Mouse (Mus musculus): ENCODE results near the gene Olfr699.
"Not testable (repeated sequence)": the region's sequence is repeated elsewhere in the genome, so short reads cannot be mapped to it uniquely, and the experiment has no call there.

Gene Olfr699

DNA sequence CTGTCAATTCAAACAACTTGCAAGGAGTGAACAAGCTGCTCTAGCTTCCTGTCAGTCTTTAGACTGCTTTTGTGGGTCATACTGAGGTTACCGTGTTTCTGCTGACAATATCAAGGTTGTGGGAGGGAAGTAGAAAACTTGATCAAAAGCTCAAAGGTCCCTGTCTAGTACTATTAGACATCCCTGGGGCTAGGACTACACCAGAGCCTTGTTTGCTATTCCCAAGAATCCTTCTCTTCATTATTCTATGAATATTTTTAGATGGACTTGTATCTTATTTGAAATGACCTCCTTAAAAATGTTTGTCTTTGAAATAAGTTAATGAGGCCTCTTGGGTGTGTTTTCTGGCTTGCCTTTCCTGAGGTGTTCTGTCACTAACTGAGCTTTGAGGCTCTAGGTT is at the start of gene Olfr699:
TSS of gene Olfr699 (minus strand) at position 101 of the 400 bp plus-strand sequence.
- no peak for DNase-seq

DNA sequence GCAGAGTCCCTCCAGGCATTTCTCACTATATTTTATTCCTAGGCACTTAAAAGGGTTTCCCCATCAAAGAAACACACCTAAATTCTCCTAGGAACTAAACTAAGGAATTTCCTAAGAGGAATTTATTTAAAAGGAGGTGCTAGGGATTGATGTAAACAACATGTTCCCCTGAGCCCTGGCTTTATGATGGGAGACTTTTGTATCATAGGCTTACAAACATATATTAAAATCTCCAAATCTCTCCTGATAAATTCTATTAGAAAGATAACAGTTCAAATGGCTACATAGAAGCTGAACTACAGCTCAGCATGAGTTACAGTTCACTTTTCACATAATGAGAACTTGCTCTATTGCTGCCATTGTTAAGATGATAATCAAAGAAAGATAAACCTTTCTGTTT is 40.8 kb upstream of the Olfr699 start, which contains the start of gene Olfr702:
TSS of gene Olfr702 (minus strand) at position 101 of the 400 bp plus-strand sequence.
- no peak for DNase-seq

DNA sequence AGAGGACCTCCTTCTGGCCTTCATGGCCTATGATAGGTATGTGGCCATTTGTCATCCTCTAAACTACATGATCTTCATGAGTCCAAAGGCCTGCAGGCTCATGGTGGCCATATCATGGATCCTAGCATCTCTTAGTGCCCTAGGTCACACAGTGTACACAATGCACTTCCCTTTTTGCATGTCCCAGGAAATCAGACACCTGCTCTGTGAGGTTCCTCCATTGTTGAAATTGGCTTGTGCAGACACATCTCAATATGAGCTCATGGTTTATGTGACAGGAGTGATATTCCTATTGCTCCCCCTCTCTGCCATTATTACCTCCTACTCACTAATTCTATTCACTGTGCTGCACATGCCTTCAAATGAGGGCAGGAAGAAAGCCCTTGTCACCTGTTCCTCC is 25.4 kb upstream of the Olfr699 start:
- no peak for DNase-seq

DNA sequence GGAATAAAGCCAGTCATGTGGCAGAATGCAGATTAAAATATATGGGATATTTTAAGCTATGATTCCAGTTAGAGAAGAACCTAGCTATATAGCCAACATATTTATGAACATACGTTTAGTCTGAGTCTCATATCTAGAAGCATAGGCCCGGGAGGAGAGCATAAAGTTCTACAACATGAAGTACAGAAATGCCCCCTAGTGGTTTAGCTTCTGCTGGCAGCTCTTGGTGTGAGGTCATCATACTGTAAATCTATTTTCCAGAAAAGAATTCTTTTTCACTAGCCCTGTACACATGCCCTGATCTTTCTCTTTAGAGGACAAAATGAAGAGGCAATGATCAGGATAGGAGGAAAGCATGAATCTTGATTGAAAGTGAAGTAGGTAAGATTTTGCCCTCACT is 22.8 kb upstream of the Olfr699 start:
- DNase-seq, result no peak

DNA sequence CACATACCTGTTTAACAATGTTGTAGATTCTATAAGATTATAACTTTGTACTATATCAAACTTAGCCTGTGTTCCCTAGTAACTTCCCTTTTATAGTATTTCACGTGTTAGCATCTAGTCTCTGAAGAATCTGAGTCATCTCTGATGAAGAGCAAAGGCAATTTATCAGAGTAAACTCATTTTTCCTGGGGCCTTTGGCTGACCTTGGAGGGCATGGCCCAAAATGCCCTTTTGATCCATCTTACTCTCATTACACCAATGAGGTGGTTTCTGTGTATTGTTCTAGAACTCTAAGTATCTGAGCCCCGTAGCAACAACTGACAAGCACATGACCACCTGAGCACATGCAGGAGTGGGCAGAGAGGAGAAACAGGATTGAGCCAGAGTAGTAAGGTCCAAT is 20.8 kb upstream of the Olfr699 start, which contains the start of gene Olfr701:
TSS of gene Olfr701 (plus strand) at position 301 of the 400 bp plus-strand sequence.
- no peak for DNase-seq

DNA sequence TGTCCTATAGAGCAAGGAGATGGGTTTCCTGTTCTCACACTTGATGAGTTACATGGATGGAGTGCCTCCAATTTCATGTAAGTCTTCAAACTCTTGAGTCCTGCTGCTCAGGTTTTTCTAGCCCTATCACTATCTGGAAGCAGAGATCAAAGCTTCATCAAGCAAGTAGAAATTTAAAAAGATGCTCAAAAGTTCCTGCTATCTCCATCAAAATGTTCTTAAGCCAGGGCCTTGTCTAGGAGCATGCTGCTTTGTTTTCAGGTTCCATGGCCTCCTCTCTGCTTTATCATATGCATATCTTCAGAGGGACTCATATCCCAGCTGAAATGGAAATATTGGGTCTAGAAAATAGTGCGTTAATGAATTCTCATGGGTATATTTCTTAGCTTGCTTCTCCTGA is 15.7 kb upstream of the Olfr699 start, which contains the start of gene Olfr700:
TSS of gene Olfr700 (minus strand) at position 101 of the 400 bp plus-strand sequence.
- DNase-seq, result no peak

DNA sequence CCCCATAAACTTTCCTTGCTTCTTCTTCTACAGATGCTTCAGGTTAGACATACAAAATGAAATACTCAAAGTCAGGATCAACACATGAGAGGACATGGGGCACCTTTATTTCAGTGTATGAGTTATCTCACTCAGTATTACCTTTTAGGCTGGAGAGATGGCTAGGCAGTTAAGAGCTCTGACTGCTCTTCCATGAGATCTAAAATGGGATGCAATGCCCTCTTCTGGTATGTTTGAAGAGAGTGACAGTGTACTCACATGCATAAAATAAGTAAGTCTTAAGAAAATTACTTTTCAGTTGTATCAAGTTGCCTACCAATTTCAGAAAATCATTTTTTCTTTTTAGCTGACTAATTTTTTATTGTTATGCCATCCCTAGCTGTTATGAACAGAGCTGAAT is 4.7 kb downstream of the Olfr699 start:
- no peak for DNase-seq

GRCm38 (mm10) chr7:106761008-106761407 is 32.0 kb downstream of the Olfr699 start:
- not testable (repeated sequence) for DNase-seq

GRCm38 (mm10) chr7:106758800-106759199 is 34.2 kb downstream of the Olfr699 start:
- DNase-seq, result no peak

DNA sequence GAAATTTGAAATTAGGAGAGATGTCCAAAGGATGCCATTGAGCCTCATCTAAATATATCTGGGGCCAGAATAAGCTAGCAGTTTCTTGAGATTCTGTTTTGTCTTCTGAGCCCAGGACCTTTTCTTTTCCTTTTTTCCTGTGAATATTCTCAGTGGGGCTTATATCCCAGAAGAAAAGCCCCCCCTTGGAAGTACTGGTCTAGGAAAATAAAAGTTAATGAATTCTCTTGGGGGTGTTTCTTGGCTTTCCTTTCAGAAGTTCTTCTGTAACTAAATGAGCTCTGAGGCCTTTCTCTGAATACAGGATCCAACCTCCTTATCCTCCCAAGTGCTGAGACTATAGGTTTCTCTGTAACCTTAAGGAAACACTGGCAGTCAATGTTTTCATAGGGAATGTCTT is 37.7 kb downstream of the Olfr699 start, which contains the start of gene Olfr698:
TSS of gene Olfr698 (minus strand) at position 101 of the 400 bp plus-strand sequence.
- no peak for DNase-seq

- no peak for DNase-seq
Measured at GRCm38 (mm10) chr7:106745811-106746210, 47.2 kb downstream of the Olfr699 start.

- no peak for DNase-seq
Measured at GRCm38 (mm10) chr7:106742343-106742742, 50.7 kb downstream of the Olfr699 start, which contains the start of gene Olfr697. TSS of gene Olfr697 (minus strand) at chr7:106742443.

Measured in lung, postnatal 4 days (tissue).